Mouse (Mus musculus) hindbrain, embryonic 11.5 days (tissue): ENCODE measurements around the gene Cyb5rl. TPM values are rescaled to one million over a fixed set of nuclear protein-coding genes. Genes with fewer than 3 reads are reported as not detected.

ENCODE experiments used
- ATAC-seq: fragments of 200-750 bp; cut with Nextera tagmentation; 2 replicates; pipeline ENCODE4 v1.8.0; 2017; ENCODE audit warnings: mild to moderate bottlenecking, moderate TSS enrichment, moderate library complexity; ENCODE audit not compliant: low FRiP score
- DNase-seq: peaks from one replicate; pipeline ENCODE4 v3.0.0-alpha.2; 2015; ENCODE audit warnings: low spot score
- H3K27ac ChIP-seq: fragments of 300-500 bp; sonication (generic); 2 replicates; pipeline ENCODE4 v1.5.1; 2014; ENCODE audit warnings: mild to moderate bottlenecking, low read depth, low read length
- H3K27me3 ChIP-seq: fragments of 300-500 bp; sonication (generic); 2 replicates; pipeline ENCODE4 v1.6.1; 2014; ENCODE audit warnings: mild to moderate bottlenecking, low read length, moderate library complexity, mixed read lengths; ENCODE audit not compliant: control insufficient read depth, insufficient read depth
- H3K36me3 ChIP-seq: fragments of 300-500 bp; sonication (generic); 2 replicates; pipeline ENCODE4 v1.6.1; 2014; ENCODE audit warnings: mild to moderate bottlenecking, low read length, moderate library complexity, mixed read lengths; ENCODE audit not compliant: control insufficient read depth, insufficient read depth
- H3K4me1 ChIP-seq: fragments of 300-500 bp; sonication (generic); replicated peaks from 2 replicates; pipeline ENCODE4 v1.6.1; 2014; ENCODE audit warnings: low read length, mixed read lengths; ENCODE audit not compliant: control insufficient read depth, insufficient read depth
- H3K4me2 ChIP-seq: fragments of 300-500 bp; sonication (generic); replicated peaks from 2 replicates; pipeline ENCODE4 v1.6.1; 2014; ENCODE audit warnings: mild to moderate bottlenecking, low read depth, low read length
- H3K4me3 ChIP-seq: fragments of 300-500 bp; sonication (generic); 2 replicates; pipeline ENCODE4 v1.5.1; 2014; ENCODE audit warnings: low read depth, low read length
- H3K9ac ChIP-seq: fragments of 300-500 bp; sonication (generic); 2 replicates; pipeline ENCODE4 v1.6.1; 2014; ENCODE audit warnings: low read depth, low read length
- H3K9me3 ChIP-seq: fragments of 300-500 bp; sonication (generic); 2 replicates; pipeline ENCODE4 v1.6.1; 2016; ENCODE audit warnings: low read length; ENCODE audit not compliant: control insufficient read depth
- WGBS: fragments of 180-500 bp; shearing (Covaris S2); extraction: QIAGEN DNeasy Blood & Tissue Kit; methylation state at CpG from one replicate; pipeline ENCODE4 v1.1.7; 2014; 5-methylcytosine and 5-hydroxymethylcytosine counted together
- polyA plus RNA-seq: library from polyadenylated mRNA; unstranded; fragments of >200 nt; fragmentation: Nextera tagmentation; extraction: Ambion mirVana; gene quantifications from 2 replicates; pipeline ENCODE4 v1.2.1, GENCODE M21; 2014

Gene Cyb5rl
- polyA plus RNA-seq, 1 experiment from 2014 or later, result 2.3 TPM

GRCm38 (mm10) chr4:107091696-107092095 is 24.9 kb downstream of the Cyb5rl start:
- WGBS, result 82% methylated on average over 14 of the region's 14 CpGs
- H3K27ac ChIP-seq, result no peak overlapping the region

GRCm38 (mm10) chr4:107094484-107095187 is 27.8 kb downstream of the Cyb5rl start:
- peak; percentile 37 for DNase-seq
- H3K4me2 ChIP-seq, result no peak overlapping the region
- no peaks in the 10 kb centered on the region for H3K9me3 ChIP-seq
- no peak for ATAC-seq
- H3K27me3 ChIP-seq, result no peaks in the 10 kb centered on the region
- H3K27ac ChIP-seq, result no peak overlapping the region
- H3K4me3 ChIP-seq, result no peak overlapping the region
- no peaks in the 10 kb centered on the region for H3K36me3 ChIP-seq
- H3K4me1 ChIP-seq, result peaks cover 4% of the 10 kb centered on the region
- WGBS, result 77% methylated on average over 16 of the region's 16 CpGs
- H3K9ac ChIP-seq, result no peak overlapping the region

More at GRCm38 (mm10) chr4:107091696-107092095, 24.9 kb downstream of the Cyb5rl start:
- peaks cover 4% of the 10 kb centered on the region for H3K4me1 ChIP-seq
- H3K9me3 ChIP-seq, result no peaks in the 10 kb centered on the region
- no peak overlapping the region for H3K4me3 ChIP-seq
- H3K4me2 ChIP-seq, result no peak overlapping the region
- no peaks in the 10 kb centered on the region for H3K36me3 ChIP-seq
- no peak overlapping the region for H3K9ac ChIP-seq
- ATAC-seq, result no peak
- H3K27me3 ChIP-seq, result no peaks in the 10 kb centered on the region
- DNase-seq, result no peak

- WGBS, result 32% methylated on average over 6 of the region's 6 CpGs
- Histone ChIP-seq H3K9me3 (no peaks in the 10 kb centered on the region), H3K27ac (peak overlapping the region; percentile 51), H3K27me3 (no peaks in the 10 kb centered on the region), H3K4me2 (no peak overlapping the region), H3K9ac (no peak overlapping the region), H3K36me3 (no peaks in the 10 kb centered on the region), H3K4me3 (no peak overlapping the region), H3K4me1 (peaks cover 4% of the 10 kb centered on the region)
- DNase-seq (peak; percentile 39), ATAC-seq (peak; percentile 51)
Observed at GRCm38 (mm10) chr4:107096043-107096442, 29.3 kb downstream of the Cyb5rl start.

GRCm38 (mm10) chr4:107096841-107097373 is 30.1 kb downstream of the Cyb5rl start, which contains the start of gene Cdcp2:
Gene Cdcp2 (plus strand): TSS chr4:107096891.
- H3K9ac ChIP-seq, result no peak within 1 kb of the TSS
- 48% methylated on average over 16 of the region's 16 CpGs for WGBS
- DNase-seq (peak; percentile 48), ATAC-seq (0 out of 2 replicates have a peak, but pooled peaks have one; percentile 32)
- H3K4me2 ChIP-seq, result no peak within 1 kb of the TSS
- no peak within 1 kb of the TSS for H3K4me3 ChIP-seq
- no peaks in the 10 kb centered on the region for H3K9me3 ChIP-seq
- H3K27ac ChIP-seq, result peak within 1 kb of the TSS; percentile 52
- no peaks in the 10 kb centered on the region for H3K27me3 ChIP-seq
- H3K36me3 ChIP-seq, result no peaks in the 10 kb centered on the region
- peaks cover 4% of the 10 kb centered on the region for H3K4me1 ChIP-seq

GRCm38 (mm10) chr4:107097871-107098270 is 31.1 kb downstream of the Cyb5rl start:
- H3K27ac ChIP-seq, result peak overlapping the region; percentile 52
- WGBS, result 53% methylated on average over 15 of the region's 15 CpGs
- no peak overlapping the region for H3K4me2 ChIP-seq
- DNase-seq (no peak), ATAC-seq (no peak)
- no peaks in the 10 kb centered on the region for H3K9me3 ChIP-seq
- H3K4me3 ChIP-seq, result no peak overlapping the region
- no peak overlapping the region for H3K9ac ChIP-seq
- H3K4me1 ChIP-seq, result peaks cover 4% of the 10 kb centered on the region
- H3K36me3 ChIP-seq, result no peaks in the 10 kb centered on the region
- no peaks in the 10 kb centered on the region for H3K27me3 ChIP-seq

- Histone ChIP-seq H3K27me3 (no peaks in the 10 kb centered on the region), H3K27ac (no peak overlapping the region), H3K4me2 (no peak overlapping the region), H3K9ac (no peak overlapping the region), H3K36me3 (no peaks in the 10 kb centered on the region), H3K4me3 (no peak overlapping the region), H3K9me3 (no peaks in the 10 kb centered on the region), H3K4me1 (peaks cover 4% of the 10 kb centered on the region)
- DNase-seq, result no peak
- ATAC-seq, result no peak
- 53% methylated on average over 10 of the region's 10 CpGs for WGBS
Observed at GRCm38 (mm10) chr4:107098375-107098774, 31.6 kb downstream of the Cyb5rl start.

- no peaks in the 10 kb centered on the region for H3K27me3 ChIP-seq
- no peak overlapping the region for H3K4me3 ChIP-seq
- 80% methylated on average over 17 of the region's 17 CpGs for WGBS
- H3K27ac ChIP-seq, result no peak overlapping the region
- no peak overlapping the region for H3K4me2 ChIP-seq
- no peak for ATAC-seq
- no peaks in the 10 kb centered on the region for H3K9me3 ChIP-seq
- DNase-seq, result no peak
- peaks cover 4% of the 10 kb centered on the region for H3K4me1 ChIP-seq
- H3K9ac ChIP-seq, result no peak overlapping the region
- H3K36me3 ChIP-seq, result no peaks in the 10 kb centered on the region
Observed at GRCm38 (mm10) chr4:107098791-107099525, 32.2 kb downstream of the Cyb5rl start.

GRCm38 (mm10) chr4:107102220-107102619 is 35.4 kb downstream of the Cyb5rl start:
- Histone ChIP-seq H3K9ac (no peak overlapping the region), H3K27ac (no peak overlapping the region), H3K9me3 (no peaks in the 10 kb centered on the region), H3K4me3 (no peak overlapping the region), H3K27me3 (no peaks in the 10 kb centered on the region), H3K4me2 (no peak overlapping the region), H3K36me3 (no peaks in the 10 kb centered on the region), H3K4me1 (no peaks in the 10 kb centered on the region; the same call in none of the 2 replicates)
- ATAC-seq, result no peak
- no peak for DNase-seq
- WGBS, result 79% methylated on average over 8 of the region's 8 CpGs
